Mouse (Mus musculus): Measurements from ENCODE around the gene Gm11127.
"Not testable (repeated sequence)": the region's sequence is repeated elsewhere in the genome, so short reads cannot be mapped to it uniquely, and the experiment has no call there.

Gm11127 gene

GRCm38 (mm10) chr17:36058362-36058761 lies at the start of gene Gm11127:
TSS of gene Gm11127 (minus strand) at chr17:36058371.
- in situ Hi-C loops (cut with MboI, MseI): loop anchor here (10.0 kb wide), 1 partner anchor 66 kb away; the partner anchor contains the start of genes Gm19684 and Gm7030

GRCm38 (mm10) chr17:36102091-36102490 lies 43.9 kb upstream of the Gm11127 start:
- in situ Hi-C loops (cut with MboI, MseI): loop anchor here (5.0 kb wide), 1 partner anchor 1345 kb away; no protein-coding TSS in a partner anchor

- in situ Hi-C loops (cut with MboI, MseI): loop anchor here (5.0 kb wide), 1 partner anchor 1342 kb away; no protein-coding TSS in a partner anchor
These were observed 41.4 kb upstream of the Gm11127 start for GRCm38 (mm10) chr17:36099603-36100002.

- in situ Hi-C loops (cut with MboI, MseI): loop anchor here (5.0 kb wide), 1 partner anchor 83 kb away; no protein-coding TSS in a partner anchor
These were observed 35.8 kb upstream of the Gm11127 start for GRCm38 (mm10) chr17:36093936-36094335.

- in situ Hi-C loops (cut with MboI, MseI): loop anchor here (5.0 kb wide), 1 partner anchor 85 kb away; no protein-coding TSS in a partner anchor
These were observed 34.3 kb upstream of the Gm11127 start for GRCm38 (mm10) chr17:36092520-36092919.

GRCm38 (mm10) chr17:36091933-36092332 lies 33.8 kb upstream of the Gm11127 start:
- in situ Hi-C loops (cut with MboI, MseI): loop anchor here (5.0 kb wide), 1 partner anchor 85 kb away; no protein-coding TSS in a partner anchor

- in situ Hi-C loops (cut with MboI, MseI): not testable (repeated sequence)
These were observed 27.8 kb upstream of the Gm11127 start for GRCm38 (mm10) chr17:36085976-36086375.

GRCm38 (mm10) chr17:36083870-36084451 lies 25.8 kb upstream of the Gm11127 start:
- in situ Hi-C loops (cut with MboI, MseI): loop anchor here (5.0 kb wide), 2 partner anchors 33 to 42 kb away; partner anchors contain the start of genes Gm6034 and H2-T22

- in situ Hi-C loops (cut with MboI, MseI): loop anchor here (5.0 kb wide), 2 partner anchors 34 to 41 kb away; partner anchors contain the start of genes Gm6034 and H2-T22
These were observed 25.2 kb upstream of the Gm11127 start for GRCm38 (mm10) chr17:36083266-36083869.

- in situ Hi-C loops (cut with MboI, MseI): loop anchor here (5.0 kb wide), 2 partner anchors 35 to 40 kb away; partner anchors contain the start of genes Gm6034 and H2-T22
These were observed 24.5 kb upstream of the Gm11127 start for GRCm38 (mm10) chr17:36082519-36083232.

- in situ Hi-C loops (cut with MboI, MseI): loop anchor here (5.0 kb wide), 2 partner anchors 35 to 40 kb away; partner anchors contain the start of genes Gm6034 and H2-T22
These were observed 23.7 kb upstream of the Gm11127 start for GRCm38 (mm10) chr17:36081901-36082300.

GRCm38 (mm10) chr17:36060829-36061228 lies 2.7 kb upstream of the Gm11127 start:
- in situ Hi-C loops (cut with MboI, MseI): no loop called here

- in situ Hi-C loops (cut with MboI, MseI): loop anchor here (10.0 kb wide), 1 partner anchor 67 kb away; the partner anchor contains the start of genes Gm19684 and Gm7030
These were observed 244 bp downstream of the Gm11127 start for GRCm38 (mm10) chr17:36057927-36058326.

GRCm38 (mm10) chr17:36043286-36043685 lies 14.9 kb downstream of the Gm11127 start:
- in situ Hi-C loops (cut with MboI, MseI): loop anchor here (5.0 kb wide), 1 partner anchor 39 kb away; no protein-coding TSS in a partner anchor

- in situ Hi-C loops (cut with MboI, MseI): loop anchor here (5.0 kb wide), 1 partner anchor 40 kb away; no protein-coding TSS in a partner anchor
These were observed 15.5 kb downstream of the Gm11127 start, which contains the start of the genes H2-T22 and Gm6034 for GRCm38 (mm10) chr17:36042610-36043169. TSS of gene H2-T22 (minus strand) at chr17:36042747. TSS of gene Gm6034 (plus strand) at chr17:36042961.

- in situ Hi-C loops (cut with MboI, MseI): loop anchor here (5.0 kb wide), 1 partner anchor 40 kb away; no protein-coding TSS in a partner anchor
These were observed 16.1 kb downstream of the Gm11127 start for GRCm38 (mm10) chr17:36042055-36042454.

- in situ Hi-C loops (cut with MboI, MseI): loop anchor here (5.0 kb wide), 1 partner anchor 42 kb away; no protein-coding TSS in a partner anchor
These were observed 17.6 kb downstream of the Gm11127 start for GRCm38 (mm10) chr17:36040604-36041003.

- in situ Hi-C loops (cut with MboI, MseI): not testable (repeated sequence)
These were observed 22.0 kb downstream of the Gm11127 start for GRCm38 (mm10) chr17:36036126-36036525.

GRCm38 (mm10) chr17:36035010-36035638 lies 23.0 kb downstream of the Gm11127 start:
- in situ Hi-C loops (cut with MboI, MseI): not testable (repeated sequence)

- in situ Hi-C loops (cut with MboI, MseI): loop anchor here (5.0 kb wide), 2 partner anchors 37 to 78 kb away; no protein-coding TSS in a partner anchor
These were observed 23.6 kb downstream of the Gm11127 start for GRCm38 (mm10) chr17:36034524-36034923.
